Mouse (Mus musculus): ENCODE measurements at regions not wholly inside any gene's neighbourhood (a gene's known extent, or its start where the extent isn't known, plus 50 kb on each side); places are given as distances from the start of the nearest gene placed in this dataset.
A peak's percentile ranks its signal among the peaks of the same experiment; 100 is the strongest.

- no peaks in the 10 kb centered on the region for H3K36me3 ChIP-seq (ENCODE audit: control insufficient read depth, insufficient read depth, low read length)
- H3K9me3 ChIP-seq (replicated peaks; ENCODE audit: control insufficient read depth, low read length) = no peaks in the 10 kb centered on the region
- 69% methylated on average over 4 of the region's 4 CpGs for WGBS (ENCODE audit: insufficient replicate concordance)
- no peak overlapping the region for H3K27ac ChIP-seq (ENCODE audit: low read depth, low read length)
- no peak overlapping the region for H3K9ac ChIP-seq (ENCODE audit: low read depth, low read length)
- H3K4me1 ChIP-seq (ENCODE audit: control insufficient read depth, insufficient read depth, low read length) = no peaks in the 10 kb centered on the region
- no peak overlapping the region for H3K4me3 ChIP-seq (ENCODE audit: low read depth, low read length)
- no peak for ATAC-seq (replicated peaks; ENCODE audit: insufficient number of reproducible peaks, low FRiP score, low TSS enrichment)
- no peak overlapping the region for H3K4me2 ChIP-seq
- no peaks in the 10 kb centered on the region for H3K27me3 ChIP-seq (ENCODE audit: control insufficient read depth, insufficient read depth, low read length)
Observed at GRCm38 (mm10) chr1:168908684-168909175, 476.7 kb upstream of the Pbx1 start.

GRCm38 (mm10) chr1:168908192-168908591 is 476.1 kb upstream of the Pbx1 start:
- ATAC-seq (replicated peaks; ENCODE audit: insufficient number of reproducible peaks, low FRiP score, low TSS enrichment) = no peak
- H3K9ac ChIP-seq (ENCODE audit: low read depth, low read length) = no peak overlapping the region

GRCm38 (mm10) chr1:168898483-168898882 is 466.4 kb upstream of the Pbx1 start:
- no peak for ATAC-seq (replicated peaks; ENCODE audit: insufficient number of reproducible peaks, low FRiP score, low TSS enrichment)
- H3K4me2 ChIP-seq = no peak overlapping the region
- H3K36me3 ChIP-seq (ENCODE audit: control insufficient read depth, insufficient read depth, low read length) = no peaks in the 10 kb centered on the region
- H3K9ac ChIP-seq (ENCODE audit: low read depth, low read length) = no peak overlapping the region
- no peak overlapping the region for H3K4me3 ChIP-seq (ENCODE audit: low read depth, low read length)
- WGBS (ENCODE audit: insufficient replicate concordance) = 65% methylated on average over 2 of the region's 2 CpGs
- H3K27me3 ChIP-seq (ENCODE audit: control insufficient read depth, insufficient read depth, low read length) = no peaks in the 10 kb centered on the region
- H3K27ac ChIP-seq (ENCODE audit: low read depth, low read length) = no peak overlapping the region
- no peaks in the 10 kb centered on the region for H3K9me3 ChIP-seq (replicated peaks; ENCODE audit: control insufficient read depth, low read length)
- 0 out of 2 replicates have a peak, but pooled peaks cover 3% of the 10 kb centered on the region for H3K4me1 ChIP-seq (ENCODE audit: control insufficient read depth, insufficient read depth, low read length)

More at GRCm38 (mm10) chr1:168908192-168908591, 476.1 kb upstream of the Pbx1 start:
- WGBS (ENCODE audit: insufficient replicate concordance) = 84% methylated on average over 6 of the region's 6 CpGs
- H3K4me3 ChIP-seq (ENCODE audit: low read depth, low read length) = no peak overlapping the region
- H3K27me3 ChIP-seq (ENCODE audit: control insufficient read depth, insufficient read depth, low read length) = no peaks in the 10 kb centered on the region
- H3K27ac ChIP-seq (ENCODE audit: low read depth, low read length) = no peak overlapping the region
- H3K4me2 ChIP-seq = no peak overlapping the region
- H3K36me3 ChIP-seq (ENCODE audit: control insufficient read depth, insufficient read depth, low read length) = no peaks in the 10 kb centered on the region
- no peaks in the 10 kb centered on the region for H3K9me3 ChIP-seq (replicated peaks; ENCODE audit: control insufficient read depth, low read length)
- H3K4me1 ChIP-seq (ENCODE audit: control insufficient read depth, insufficient read depth, low read length) = no peaks in the 10 kb centered on the region

GRCm38 (mm10) chr1:168861577-168861976 is 429.5 kb upstream of the Pbx1 start:
- no peak for ATAC-seq (replicated peaks; ENCODE audit: insufficient number of reproducible peaks, low FRiP score, low TSS enrichment)
- H3K27ac ChIP-seq (ENCODE audit: low read depth, low read length) = no peak overlapping the region
- WGBS (ENCODE audit: insufficient replicate concordance) = 38% methylated on average over 3 of the region's 3 CpGs
- no peak overlapping the region for H3K4me2 ChIP-seq
- H3K36me3 ChIP-seq (ENCODE audit: control insufficient read depth, insufficient read depth, low read length) = no peaks in the 10 kb centered on the region
- H3K4me1 ChIP-seq (ENCODE audit: control insufficient read depth, insufficient read depth, low read length) = no peaks in the 10 kb centered on the region
- no peaks in the 10 kb centered on the region for H3K27me3 ChIP-seq (ENCODE audit: control insufficient read depth, insufficient read depth, low read length)
- H3K9me3 ChIP-seq (replicated peaks; ENCODE audit: control insufficient read depth, low read length) = no peaks in the 10 kb centered on the region
- H3K9ac ChIP-seq (ENCODE audit: low read depth, low read length) = no peak overlapping the region
- H3K4me3 ChIP-seq (ENCODE audit: low read depth, low read length) = no peak overlapping the region

- H3K4me2 ChIP-seq = peak overlapping the region; percentile 14; the same call in 1 of the 2 replicates
- no peak; the same call in 1 of the 2 replicates for ATAC-seq (replicated peaks; ENCODE audit: insufficient number of reproducible peaks, low FRiP score, low TSS enrichment)
- 16% methylated on average over 3 of the region's 3 CpGs for WGBS (ENCODE audit: insufficient replicate concordance)
Observed at GRCm38 (mm10) chr1:168823184-168823583, 391.1 kb upstream of the Pbx1 start.

GRCm38 (mm10) chr1:168818381-168818780 is 386.3 kb upstream of the Pbx1 start:
- H3K36me3 ChIP-seq (ENCODE audit: control insufficient read depth, insufficient read depth, low read length) = no peaks in the 10 kb centered on the region
- H3K27ac ChIP-seq (ENCODE audit: low read depth, low read length) = no peak overlapping the region
- no peaks in the 10 kb centered on the region for H3K9me3 ChIP-seq (replicated peaks; ENCODE audit: control insufficient read depth, low read length)
- H3K27me3 ChIP-seq (ENCODE audit: control insufficient read depth, insufficient read depth, low read length) = no peaks in the 10 kb centered on the region
- H3K4me3 ChIP-seq (ENCODE audit: low read depth, low read length) = no peak overlapping the region
- peaks cover 8% of the 10 kb centered on the region for H3K4me1 ChIP-seq (ENCODE audit: control insufficient read depth, insufficient read depth, low read length)
- no peak for ATAC-seq (replicated peaks; ENCODE audit: insufficient number of reproducible peaks, low FRiP score, low TSS enrichment)
- no peak overlapping the region for H3K9ac ChIP-seq (ENCODE audit: low read depth, low read length)
- H3K4me2 ChIP-seq = no peak overlapping the region
- 76% methylated on average over 5 of the region's 5 CpGs for WGBS (ENCODE audit: insufficient replicate concordance)

More at GRCm38 (mm10) chr1:168823184-168823583, 391.1 kb upstream of the Pbx1 start:
- Histone ChIP-seq H3K9ac (ENCODE audit: low read depth, low read length) (no peak overlapping the region), H3K9me3 (replicated peaks; ENCODE audit: control insufficient read depth, low read length) (no peaks in the 10 kb centered on the region), H3K27me3 (ENCODE audit: control insufficient read depth, insufficient read depth, low read length) (no peaks in the 10 kb centered on the region), H3K4me3 (ENCODE audit: low read depth, low read length) (no peak overlapping the region), H3K36me3 (ENCODE audit: control insufficient read depth, insufficient read depth, low read length) (no peaks in the 10 kb centered on the region), H3K4me1 (ENCODE audit: control insufficient read depth, insufficient read depth, low read length) (peaks cover 11% of the 10 kb centered on the region), H3K27ac (ENCODE audit: low read depth, low read length) (no peak overlapping the region)

- WGBS (ENCODE audit: insufficient replicate concordance) = 36% methylated on average over 3 of the region's 3 CpGs
- H3K4me2 ChIP-seq = no peak overlapping the region
- no peak for ATAC-seq (replicated peaks; ENCODE audit: insufficient number of reproducible peaks, low FRiP score, low TSS enrichment)
- no peaks in the 10 kb centered on the region for H3K27me3 ChIP-seq (ENCODE audit: control insufficient read depth, insufficient read depth, low read length)
- H3K27ac ChIP-seq (ENCODE audit: low read depth, low read length) = no peak overlapping the region
- no peaks in the 10 kb centered on the region for H3K9me3 ChIP-seq (replicated peaks; ENCODE audit: control insufficient read depth, low read length)
- H3K4me1 ChIP-seq (ENCODE audit: control insufficient read depth, insufficient read depth, low read length) = no peaks in the 10 kb centered on the region
- H3K4me3 ChIP-seq (ENCODE audit: low read depth, low read length) = no peak overlapping the region
- H3K9ac ChIP-seq (ENCODE audit: low read depth, low read length) = no peak overlapping the region
- H3K36me3 ChIP-seq (ENCODE audit: control insufficient read depth, insufficient read depth, low read length) = no peaks in the 10 kb centered on the region
Observed at GRCm38 (mm10) chr1:168807084-168807483, 375.0 kb upstream of the Pbx1 start.

GRCm38 (mm10) chr1:168805442-168805841 is 373.4 kb upstream of the Pbx1 start:
- H3K4me3 ChIP-seq (ENCODE audit: low read depth, low read length) = no peak overlapping the region
- no peaks in the 10 kb centered on the region for H3K4me1 ChIP-seq (ENCODE audit: control insufficient read depth, insufficient read depth, low read length)
- H3K36me3 ChIP-seq (ENCODE audit: control insufficient read depth, insufficient read depth, low read length) = no peaks in the 10 kb centered on the region
- no peak overlapping the region for H3K27ac ChIP-seq (ENCODE audit: low read depth, low read length)
- no peaks in the 10 kb centered on the region for H3K27me3 ChIP-seq (ENCODE audit: control insufficient read depth, insufficient read depth, low read length)
- no peaks in the 10 kb centered on the region for H3K9me3 ChIP-seq (replicated peaks; ENCODE audit: control insufficient read depth, low read length)
- ATAC-seq (replicated peaks; ENCODE audit: insufficient number of reproducible peaks, low FRiP score, low TSS enrichment) = no peak
- no peak overlapping the region for H3K4me2 ChIP-seq
- 62% methylated on average over 3 of the region's 3 CpGs for WGBS (ENCODE audit: insufficient replicate concordance)
- H3K9ac ChIP-seq (ENCODE audit: low read depth, low read length) = no peak overlapping the region

GRCm38 (mm10) chr1:168801046-168801445 is 369.0 kb upstream of the Pbx1 start:
- 82% methylated on average over 1 of the region's 1 CpGs for WGBS (ENCODE audit: insufficient replicate concordance)
- Histone ChIP-seq H3K4me2 (no peak overlapping the region), H3K9ac (ENCODE audit: low read depth, low read length) (no peak overlapping the region), H3K9me3 (replicated peaks; ENCODE audit: control insufficient read depth, low read length) (no peaks in the 10 kb centered on the region), H3K36me3 (ENCODE audit: control insufficient read depth, insufficient read depth, low read length) (no peaks in the 10 kb centered on the region), H3K27me3 (ENCODE audit: control insufficient read depth, insufficient read depth, low read length) (no peaks in the 10 kb centered on the region), H3K4me1 (ENCODE audit: control insufficient read depth, insufficient read depth, low read length) (no peaks in the 10 kb centered on the region), H3K27ac (ENCODE audit: low read depth, low read length) (no peak overlapping the region), H3K4me3 (ENCODE audit: low read depth, low read length) (no peak overlapping the region)
- no peak for ATAC-seq (replicated peaks; ENCODE audit: insufficient number of reproducible peaks, low FRiP score, low TSS enrichment)
